Mouse (Mus musculus): Measurements from ENCODE around the gene Cfap74.
"Not testable (repeated sequence)": the region's sequence is repeated elsewhere in the genome, so short reads cannot be mapped to it uniquely, and the experiment has no call there.

Cfap74 gene

DNA sequence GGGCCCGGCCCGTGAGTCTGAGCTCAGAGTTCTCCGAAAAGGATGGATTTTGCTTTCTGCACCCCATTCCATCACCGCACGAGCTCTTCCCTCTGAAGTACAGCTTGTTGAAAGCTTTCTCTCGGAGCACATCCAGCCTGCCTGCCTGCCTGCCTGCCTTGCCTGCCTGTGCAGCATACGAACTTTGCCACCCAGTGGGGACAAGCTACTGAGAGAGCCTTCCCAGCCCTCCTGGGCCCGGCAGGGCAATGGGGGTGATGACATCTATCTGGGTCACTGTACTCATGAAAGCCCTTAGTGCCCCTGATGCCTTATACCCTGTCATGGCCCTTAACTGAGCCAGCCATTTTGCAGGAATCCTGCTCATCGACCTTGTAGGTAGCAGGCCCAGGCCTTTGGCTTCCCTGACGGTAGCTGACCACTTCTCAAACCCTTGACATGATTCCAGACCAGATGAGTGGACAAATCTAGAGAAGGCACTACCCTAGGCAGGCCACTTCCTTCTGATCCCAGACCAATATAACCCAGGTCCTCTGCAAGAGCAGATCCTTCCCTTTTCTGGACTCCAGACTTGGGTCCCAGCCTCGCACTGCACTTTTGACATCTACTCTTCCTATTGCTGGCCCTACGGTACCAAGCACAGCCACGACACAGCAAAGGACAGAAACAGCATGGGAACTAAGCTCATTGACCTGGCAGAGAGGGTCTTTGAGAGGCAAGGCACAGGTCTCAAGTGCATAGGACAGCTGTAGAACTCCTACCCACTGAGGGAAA, 58.4 kb downstream of the Cfap74 start:
- no peak for DNase-seq (ENCODE audit: extremely low spot score, low spot score)

DNA sequence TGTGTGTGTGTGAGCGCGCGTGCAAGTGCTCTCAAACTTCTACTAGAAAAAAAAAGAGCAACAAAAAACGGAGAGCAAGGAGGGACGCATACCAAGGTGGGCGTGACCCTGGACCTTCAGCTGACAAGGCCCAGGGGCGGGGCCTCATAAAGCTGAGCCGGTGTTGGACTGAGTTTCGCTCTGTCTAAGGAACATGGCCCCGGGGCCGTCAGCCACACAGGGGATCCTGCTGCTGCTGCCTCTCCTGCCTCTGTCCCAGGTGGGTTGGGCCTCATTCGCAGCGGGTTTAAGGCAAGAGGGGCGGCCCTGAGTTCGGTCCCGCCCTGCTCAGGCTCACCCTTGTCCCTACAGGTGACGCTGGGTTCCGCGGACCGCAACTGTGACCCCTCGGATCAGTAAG, 60.0 kb downstream of the Cfap74 start, which contains the start of gene Tmem52:
Gene Tmem52, plus strand, starts transcription at position 163 of the 400 bp plus-strand sequence.
- no peak for DNase-seq (ENCODE audit: extremely low spot score, low spot score)

DNA sequence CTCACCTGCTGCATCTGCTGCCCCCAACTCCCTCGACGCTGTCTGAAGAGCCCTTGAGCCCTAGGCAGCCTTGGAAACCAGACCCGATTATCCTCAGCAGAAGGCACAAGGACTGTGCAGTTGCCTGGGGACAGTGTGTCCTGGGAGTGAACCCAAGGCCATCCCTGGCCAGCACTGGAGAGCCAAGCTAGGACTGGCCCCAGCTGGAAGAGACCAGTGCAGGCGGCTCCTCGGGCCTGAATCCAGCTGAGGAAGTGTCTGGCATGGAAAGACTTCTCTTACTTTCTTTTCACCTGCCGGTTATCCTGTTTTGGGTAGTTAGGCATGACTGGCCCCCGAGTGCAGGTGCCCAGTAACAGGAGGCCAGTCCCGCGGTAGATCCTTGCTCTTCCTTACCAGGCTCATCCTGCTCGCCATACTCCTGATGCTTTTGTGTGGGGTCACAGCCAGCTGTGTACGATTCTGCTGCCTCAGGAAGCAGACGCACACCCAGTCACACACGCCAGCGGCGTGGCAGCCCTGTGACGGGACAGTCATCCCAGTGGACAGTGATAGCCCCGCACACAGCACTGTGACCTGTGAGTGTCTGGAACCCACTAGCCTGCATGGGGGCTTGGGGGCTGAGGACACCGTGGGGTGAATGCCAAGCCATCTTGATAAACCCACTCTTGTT, 60.7 kb downstream of the Cfap74 start:
- DNase-seq (ENCODE audit: extremely low spot score, low spot score), result no peak

- no peak for DNase-seq (ENCODE audit: extremely low spot score, low spot score)
These were observed 61.4 kb downstream of the Cfap74 start for GRCm38 (mm10) chr4:155470263-155470953.

GRCm38 (mm10) chr4:155470997-155471396, 62.0 kb downstream of the Cfap74 start:
- no peak for DNase-seq (ENCODE audit: extremely low spot score, low spot score)

- no peak for DNase-seq (ENCODE audit: extremely low spot score, low spot score)
These were observed 62.4 kb downstream of the Cfap74 start for GRCm38 (mm10) chr4:155471406-155471805.

DNA sequence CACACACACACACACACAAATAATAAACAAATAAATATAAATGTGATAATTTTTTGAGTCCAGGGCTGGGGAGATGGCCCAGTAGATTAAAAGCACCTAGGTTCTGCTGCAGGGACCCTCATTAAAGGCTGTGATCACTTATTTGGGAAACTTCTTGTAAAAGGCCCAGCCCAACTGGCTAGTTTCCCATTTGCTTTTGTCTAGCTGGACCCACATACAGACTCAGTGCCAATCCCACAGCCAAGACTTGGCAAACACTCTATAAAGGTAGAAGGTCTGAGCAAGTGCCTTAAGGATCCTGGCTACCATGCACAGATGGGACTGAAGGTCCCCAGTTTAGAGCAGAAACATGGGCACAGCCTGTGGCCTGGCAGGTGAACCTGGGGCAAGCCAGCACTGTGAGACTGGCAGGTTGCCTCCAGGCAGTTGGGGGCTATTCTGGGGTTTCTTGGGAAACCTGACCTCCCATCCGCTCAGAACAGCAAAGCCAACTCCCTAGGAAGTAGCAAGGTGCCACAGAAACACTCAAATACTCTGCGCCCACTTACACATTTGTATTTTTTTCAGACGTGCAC, 63.8 kb downstream of the Cfap74 start:
- DNase-seq (ENCODE audit: extremely low spot score, low spot score), result no peak

GRCm38 (mm10) chr4:155473319-155473718, 64.3 kb downstream of the Cfap74 start:
- DNase-seq (ENCODE audit: extremely low spot score, low spot score), result no peak

GRCm38 (mm10) chr4:155473796-155474195, 64.8 kb downstream of the Cfap74 start:
- DNase-seq (ENCODE audit: extremely low spot score, low spot score), result not testable (repeated sequence)

- DNase-seq (ENCODE audit: extremely low spot score, low spot score), result peak; percentile 91
These were observed 72.6 kb downstream of the Cfap74 start for GRCm38 (mm10) chr4:155481381-155482124.

DNA sequence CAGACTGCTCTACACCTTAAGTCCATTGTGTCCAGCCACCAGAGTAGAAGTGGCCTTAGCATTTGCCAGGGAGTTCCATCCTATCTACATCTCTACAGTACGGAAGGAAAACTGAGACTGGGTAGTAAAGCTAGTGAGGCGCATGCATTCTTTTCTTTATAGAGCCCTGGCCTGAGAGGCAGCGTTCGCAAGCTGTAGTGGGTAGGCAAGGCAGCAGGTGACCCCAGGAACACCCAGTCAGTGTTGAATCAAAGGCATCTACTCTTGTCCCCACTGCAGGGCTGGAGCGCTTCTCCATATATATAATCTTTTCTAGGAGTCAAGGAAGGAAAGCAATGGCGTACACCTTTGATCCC, 73.1 kb downstream of the Cfap74 start:
- DNase-seq (ENCODE audit: extremely low spot score, low spot score), result no peak

DNA sequence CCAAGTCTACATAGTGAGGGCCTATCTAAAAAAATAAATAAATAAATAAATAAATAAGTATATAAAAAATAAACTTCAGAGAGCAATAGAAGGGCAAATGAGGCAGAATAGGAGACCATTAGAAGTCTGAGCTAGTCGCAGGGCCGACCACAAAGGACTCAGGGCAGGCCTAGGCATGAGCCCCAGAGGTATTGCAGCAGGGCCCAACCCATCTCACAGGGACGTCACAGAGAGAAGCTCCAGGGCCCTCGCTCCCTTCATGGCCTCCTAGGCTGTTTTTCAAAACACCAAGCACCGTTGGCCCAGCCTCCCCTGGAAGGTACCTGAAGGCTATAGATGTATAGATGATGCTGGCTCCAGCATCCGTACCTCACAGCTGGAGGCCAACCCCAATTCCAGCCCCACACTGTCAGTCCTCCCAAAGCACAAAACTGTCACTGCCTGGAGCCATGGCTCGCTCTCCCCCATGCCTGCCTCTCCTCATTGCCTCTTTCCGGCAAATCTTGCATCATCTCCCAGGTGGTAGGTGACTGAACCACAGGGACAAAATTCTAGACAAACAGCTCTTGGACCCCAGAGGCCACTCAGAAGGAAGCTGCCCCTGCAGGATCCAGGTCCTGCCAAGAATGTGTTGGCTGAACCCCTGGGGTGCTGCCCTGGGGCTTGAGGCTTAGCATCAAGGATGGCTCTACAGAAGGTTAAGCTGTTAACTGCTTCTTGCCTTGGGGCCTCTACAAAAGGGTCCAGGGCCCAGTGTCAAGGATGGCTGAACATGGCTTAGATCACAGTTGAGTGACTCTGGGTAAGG, 73.9 kb downstream of the Cfap74 start:
- DNase-seq (ENCODE audit: extremely low spot score, low spot score), result no peak

- DNase-seq (ENCODE audit: extremely low spot score, low spot score), result no peak
These were observed 76.5 kb downstream of the Cfap74 start for GRCm38 (mm10) chr4:155485521-155485920.

GRCm38 (mm10) chr4:155487746-155488145, 78.8 kb downstream of the Cfap74 start:
- DNase-seq (ENCODE audit: extremely low spot score, low spot score), result no peak

GRCm38 (mm10) chr4:155488232-155489025, 79.4 kb downstream of the Cfap74 start:
- DNase-seq (ENCODE audit: extremely low spot score, low spot score), result no peak

- no peak for DNase-seq (ENCODE audit: extremely low spot score, low spot score)
These were observed 80.3 kb downstream of the Cfap74 start for GRCm38 (mm10) chr4:155489101-155489970.

DNA sequence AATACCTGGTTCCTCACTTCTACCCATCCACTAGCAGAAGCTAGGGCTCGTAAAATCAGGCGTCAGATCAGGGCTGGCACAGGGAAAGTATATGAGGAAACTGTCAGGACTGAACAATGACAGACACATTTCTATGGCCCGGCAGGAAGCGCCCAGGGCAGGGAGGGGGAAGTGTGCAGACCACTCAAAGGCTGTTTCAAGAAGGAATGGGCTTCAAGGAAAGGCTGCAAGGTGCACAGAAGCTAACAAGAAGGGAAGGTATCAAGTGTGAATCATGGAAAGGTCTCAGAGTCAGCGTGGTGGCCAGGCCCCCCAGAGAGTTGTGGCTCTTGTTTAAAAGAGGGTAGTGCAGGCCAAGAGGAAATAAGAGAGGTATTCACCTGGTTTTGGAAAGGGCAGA, 81.5 kb downstream of the Cfap74 start:
- DNase-seq (ENCODE audit: extremely low spot score, low spot score), result no peak

GRCm38 (mm10) chr4:155490990-155491504, 82.1 kb downstream of the Cfap74 start, which contains the start of gene Gnb1:
Gnb1 (plus strand) TSS chr4:155491361.
- peak; percentile 93 for DNase-seq (ENCODE audit: extremely low spot score, low spot score)
